ENCODE assay signal across 10 mouse cellular contexts in the genomic region with DNA sequence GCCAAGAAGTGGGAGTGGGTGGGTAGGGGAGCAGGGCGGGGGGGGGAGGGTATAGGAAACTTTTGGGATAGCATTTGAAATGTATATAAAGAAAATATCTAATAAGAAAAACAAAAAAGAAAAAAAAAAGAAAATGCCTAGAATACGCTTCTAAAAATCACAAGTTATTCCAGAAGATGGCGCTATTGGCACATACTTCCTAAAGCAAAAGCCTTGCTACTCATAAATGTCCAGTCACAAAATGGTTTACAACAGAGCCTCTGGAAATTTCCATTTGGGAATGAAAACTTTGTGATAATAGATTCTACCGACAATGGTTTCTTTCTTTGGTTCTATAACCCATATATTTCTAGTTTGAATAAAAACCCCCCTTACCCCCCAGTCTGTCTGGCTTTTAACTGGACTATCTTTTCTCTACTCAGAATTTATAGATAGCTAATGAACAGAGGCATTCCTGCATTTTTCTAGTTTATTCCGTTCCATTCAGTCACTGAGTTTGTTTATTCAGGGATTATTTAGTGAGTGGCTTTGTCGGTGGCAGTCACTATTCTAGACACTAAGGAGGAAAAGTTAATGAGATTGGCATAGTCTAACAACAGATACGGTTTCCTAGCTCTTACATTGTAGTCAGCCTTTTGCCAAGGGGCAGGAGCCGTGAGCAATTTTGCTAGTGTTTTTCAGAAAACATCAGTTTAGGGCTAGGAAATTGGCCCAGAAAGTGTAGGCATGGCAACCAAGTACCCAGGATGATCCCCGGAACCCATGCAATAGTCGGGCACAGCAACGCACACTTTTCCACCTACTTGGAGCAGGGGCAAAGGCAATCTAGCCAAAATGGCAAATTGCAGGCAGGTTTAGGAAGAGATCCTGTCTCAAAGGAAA. TPM values are rescaled to one million over a fixed set of nuclear protein-coding genes. Genes with fewer than 3 reads are reported as not detected.
DNase-seq lines count a peak whose midpoint lies in the region; ATAC-seq lines count a peak whose summit lies in the region.
"Had no signal": no experiment of that assay in that cellular context is flagged by ENCODE, and none has a peak within 500 bp of the region (broad histone marks: within the 10 kb centered on the region; RNA-seq: fewer than 3 reads in every experiment).

No protein-coding gene starts in this region.

- intact Hi-C loops in gastrocnemius, postnatal 36 days (cut with DNase I), result no loop called here

- peaks cover 2% of the 10 kb centered on the region for H3K27me3 ChIP-seq in midbrain, embryonic 11.5 days (ENCODE audit: control insufficient read depth, insufficient read depth, low read length)
- H3K27me3 ChIP-seq in midbrain, embryonic 10.5 days (ENCODE audit: low read depth, poor library complexity, severe bottlenecking), result peaks cover 70% of the 10 kb centered on the region
- H3K27me3 ChIP-seq in forebrain, embryonic 14.5 days (replicated peaks; ENCODE audit: control insufficient read depth, insufficient read depth, low read length), result no peaks in the 10 kb centered on the region
- H3K27me3 ChIP-seq in intestine, embryonic 15.5 days (replicated peaks), result no peaks in the 10 kb centered on the region

- no peak overlapping the region for H3K9ac ChIP-seq in midbrain, embryonic 11.5 days (ENCODE audit: low read length)
- no peak overlapping the region for H3K9ac ChIP-seq in forebrain, embryonic 14.5 days (ENCODE audit: low read length)
- no peak overlapping the region for H3K9ac ChIP-seq in intestine, embryonic 15.5 days

- H3K36me3 ChIP-seq in midbrain, embryonic 11.5 days (ENCODE audit: control insufficient read depth, insufficient read depth, low read length), result no peaks in the 10 kb centered on the region
- H3K36me3 ChIP-seq in midbrain, embryonic 10.5 days, result no peaks in the 10 kb centered on the region
- H3K36me3 ChIP-seq in forebrain, embryonic 14.5 days (ENCODE audit: control insufficient read depth, insufficient read depth, low read length), result no peaks in the 10 kb centered on the region
- no peaks in the 10 kb centered on the region for H3K36me3 ChIP-seq in intestine, embryonic 15.5 days

- no peaks in the 10 kb centered on the region for H3K4me1 ChIP-seq in midbrain, embryonic 11.5 days (ENCODE audit: control insufficient read depth, insufficient read depth, low read length)
- H3K4me1 ChIP-seq in midbrain, embryonic 10.5 days, result no peaks in the 10 kb centered on the region
- H3K4me1 ChIP-seq in forebrain, embryonic 14.5 days (ENCODE audit: control insufficient read depth, insufficient read depth, low read length), result no peaks in the 10 kb centered on the region
- H3K4me1 ChIP-seq in intestine, embryonic 15.5 days (replicated peaks), result no peaks in the 10 kb centered on the region

- WGBS in midbrain, embryonic 11.5 days, result 40% methylated on average over 11 of the region's 11 CpGs
- WGBS in midbrain, embryonic 10.5 days, result 48% methylated on average over 11 of the region's 11 CpGs
- WGBS in forebrain, embryonic 14.5 days, result 35% methylated on average over 11 of the region's 11 CpGs
- 46% methylated on average over 11 of the region's 11 CpGs for WGBS in intestine, embryonic 15.5 days

- peak; percentile 59; the same call in 1 of the 2 replicates for ATAC-seq in midbrain, embryonic 11.5 days (ENCODE audit: low FRiP score)
- peak; percentile 42; the same call in 1 of the 2 replicates for ATAC-seq in forebrain, embryonic 14.5 days
- no peak for ATAC-seq in intestine, embryonic 15.5 days

- H3K9me3 ChIP-seq in midbrain, embryonic 11.5 days (ENCODE audit: control insufficient read depth, low read length), result no peaks in the 10 kb centered on the region
- no peaks in the 10 kb centered on the region for H3K9me3 ChIP-seq in midbrain, embryonic 10.5 days (replicated peaks)
- H3K9me3 ChIP-seq in forebrain, embryonic 14.5 days (replicated peaks; ENCODE audit: control insufficient read depth, low read length), result no peaks in the 10 kb centered on the region
- H3K9me3 ChIP-seq in intestine, embryonic 15.5 days, result no peaks in the 10 kb centered on the region

- DNase-seq in gastrocnemius, adult 18-20 months (ENCODE audit: low spot score), result peak; percentile 24
- DNase-seq in gastrocnemius, postnatal 36 days, result no peak
- DNase-seq in midbrain, embryonic 11.5 days (ENCODE audit: low spot score, missing footprints), result peak; percentile 81
- no peak for DNase-seq in midbrain, embryonic 10.5 days (ENCODE audit: low spot score)
- DNase-seq in forebrain, embryonic 14.5 days (ENCODE audit: low spot score), result peak; percentile 85
- peak; percentile 1 for DNase-seq in naive thymus-derived CD4-positive, alpha-beta T cell, adult 2 months (ENCODE audit: low read depth)
- no peak for DNase-seq in ovary, postnatal 10 days (ENCODE audit: low spot score)

- H3K27ac ChIP-seq in midbrain, embryonic 11.5 days (ENCODE audit: low read depth, low read length), result no peak overlapping the region
- H3K27ac ChIP-seq in midbrain, embryonic 10.5 days (replicated peaks), result no peak overlapping the region
- H3K27ac ChIP-seq in forebrain, embryonic 14.5 days (ENCODE audit: low read depth, low read length), result no peak overlapping the region
- H3K27ac ChIP-seq in intestine, embryonic 15.5 days, result no peak overlapping the region

- no peak overlapping the region for H3K4me3 ChIP-seq in midbrain, embryonic 11.5 days (ENCODE audit: low read depth, low read length)
- H3K4me3 ChIP-seq in midbrain, embryonic 10.5 days, result no peak overlapping the region
- no peak overlapping the region for H3K4me3 ChIP-seq in forebrain, embryonic 14.5 days (ENCODE audit: low read depth, low read length)
- H3K4me3 ChIP-seq in intestine, embryonic 15.5 days (replicated peaks), result no peak overlapping the region

- H3K4me2 ChIP-seq in midbrain, embryonic 11.5 days, result no peak overlapping the region
- H3K4me2 ChIP-seq in forebrain, embryonic 14.5 days (ENCODE audit: low read length), result no peak overlapping the region
- H3K4me2 ChIP-seq in intestine, embryonic 15.5 days (replicated peaks), result no peak overlapping the region

RNA-seq across cellular contexts. Expression of a gene that starts 35.5 kb away (rescaled TPM):
- not detected for total RNA-seq in gastrocnemius, adult 18-20 months (2021)
- total RNA-seq in gastrocnemius, postnatal 36 days (2021), result not detected
- 0.37 and 0.63 TPM in 2 replicates for polyA plus RNA-seq in midbrain, embryonic 11.5 days (2014; fragmentation: Nextera tagmentation; extraction: Ambion mirVana)
- polyA plus RNA-seq in midbrain, embryonic 10.5 days (2016; fragmentation: Nextera tagmentation; extraction: Ambion mirVana), result 0.33 and 0.46 TPM in 2 replicates
- polyA plus RNA-seq in forebrain, embryonic 14.5 days (2014; fragmentation: Nextera tagmentation; extraction: Ambion mirVana), result not detected in 2 replicates
- not detected in 2 replicates for polyA plus RNA-seq in intestine, embryonic 15.5 days (2015; fragmentation: Nextera tagmentation; extraction: Ambion mirVana)
- total RNA-seq: adrenal gland, postnatal 36 days; layer of hippocampus, adult 18-20 months had no signal

Comparison
In these comparisons a context has a peak if more than half of its experiments do, and no peak if none do; other contexts are left out.
1. DNase-seq: peak in gastrocnemius, adult 18-20 months (single experiment), midbrain, embryonic 11.5 days (single experiment), forebrain, embryonic 14.5 days (single experiment) and naive thymus-derived CD4-positive, alpha-beta T cell, adult 2 months (single experiment); none in gastrocnemius, postnatal 36 days (0 of 2), midbrain, embryonic 10.5 days (single experiment) and ovary, postnatal 10 days (single experiment).